Mouse (Mus musculus) ovary, adult 10 weeks (tissue): ENCODE results near the gene Cmtm2b. TPM values are rescaled to one million over a fixed set of nuclear protein-coding genes. Genes with fewer than 3 reads are reported as not detected.

ENCODE experiments used
- polyA plus RNA-seq: library from polyadenylated mRNA; stranded (reverse); fragments of 350-450 nt; fragmentation: Illumina TruSeq; extraction: RNeasy Lipid Tissue Mini Kit (QIAGEN cat#74804); gene quantifications from one replicate; pipeline ENCODE4 v1.2.3, GENCODE M21; 2014

Gene Cmtm2b
- polyA plus RNA-seq, result not detected

GRCm38 (mm10) chr8:104321930-104322329 lies at the start of gene Cmtm2b:
TSS of gene Cmtm2b (plus strand) at chr8:104322230.

GRCm38 (mm10) chr8:104293081-104293480 lies 28.9 kb upstream of the Cmtm2b start, which contains the start of gene Cmtm2a:
TSS of gene Cmtm2a (minus strand) at chr8:104293181.

DNA sequence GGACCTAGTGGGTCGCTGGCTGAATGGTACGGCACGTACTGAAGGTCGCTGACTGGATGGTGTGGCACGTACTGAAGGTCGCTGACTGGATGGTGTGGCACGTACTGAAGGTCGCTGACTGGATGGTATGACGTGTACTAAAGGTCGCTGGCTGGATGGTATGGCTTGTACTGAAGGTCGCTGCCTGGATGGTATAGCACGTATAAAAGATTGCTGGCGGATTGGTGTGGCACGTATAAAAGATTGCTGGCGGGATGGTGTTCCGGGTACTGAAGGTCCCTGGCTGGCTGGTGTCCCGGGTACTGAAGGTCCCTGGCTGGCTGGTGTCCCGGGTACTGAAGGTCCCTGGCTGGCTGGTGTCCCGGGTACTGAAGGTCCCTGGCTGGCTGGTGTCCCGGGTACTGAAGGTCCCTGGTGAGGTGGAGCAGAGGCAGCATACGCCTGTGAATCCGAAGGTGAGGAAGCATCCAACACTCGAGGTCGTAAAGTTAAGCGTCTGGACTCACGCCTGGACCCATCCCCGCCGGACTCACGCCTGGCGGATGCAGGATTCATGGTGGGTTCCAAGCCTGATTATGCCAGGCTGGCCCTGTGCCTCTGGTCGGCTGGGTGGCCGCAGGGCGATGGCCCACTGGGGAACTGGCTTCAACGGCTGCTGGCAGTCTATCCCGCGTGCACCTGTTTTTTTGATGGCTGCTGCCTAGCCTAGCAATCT lies 12.4 kb upstream of the Cmtm2b start, which contains the start of the genes Gm45711 and Cmtm1:
TSS of gene Gm45711 (minus strand) at position 641 of the 715 bp plus-strand sequence.
TSS of gene Cmtm1 (minus strand) at position 705 of the 715 bp plus-strand sequence.

GRCm38 (mm10) chr8:104321267-104321666 lies 763 bp upstream of the Cmtm2b start, which contains the start of gene Gm11020:
TSS of gene Gm11020 (plus strand) at chr8:104321567.

GRCm38 (mm10) chr8:104339229-104339982 lies 17.4 kb downstream of the Cmtm2b start, which contains the start of gene Cmtm3:
TSS of gene Cmtm3 (plus strand) at chr8:104339410.

Other genes starting within 250 kb of the Cmtm2b start
- gene Cdh5, start 220.6 kb upstream of the Cmtm2b start, polyA plus RNA-seq, result 14.7 TPM
- 3.9 TPM for gene Bean1, start 151.8 kb upstream of the Cmtm2b start, polyA plus RNA-seq
- 17.4 TPM for gene Tk2, start 73.7 kb upstream of the Cmtm2b start, polyA plus RNA-seq
- gene Cklf, start 71.4 kb upstream of the Cmtm2b start, polyA plus RNA-seq, result 52.4 TPM
- 31.9 TPM for gene Cmtm2a, start 29.0 kb upstream of the Cmtm2b start, polyA plus RNA-seq
- gene Gm45711, start 12.1 kb upstream of the Cmtm2b start, polyA plus RNA-seq, result not detected
- gene Cmtm1, start 12.1 kb upstream of the Cmtm2b start, polyA plus RNA-seq, result not detected
- gene Gm11020, start 663 bp upstream of the Cmtm2b start, polyA plus RNA-seq, result not detected
- 74.6 TPM for gene Cmtm3, start 17.2 kb downstream of the Cmtm2b start, polyA plus RNA-seq
- gene Cmtm4, start 73.6 kb downstream of the Cmtm2b start, polyA plus RNA-seq, result 39.0 TPM
- gene Dync1li2, start 120.8 kb downstream of the Cmtm2b start, polyA plus RNA-seq, result 117 TPM
- gene Terb1, start 187.7 kb downstream of the Cmtm2b start, polyA plus RNA-seq, result 3.6 TPM
- 383 TPM for gene Nae1, start 212.4 kb downstream of the Cmtm2b start, polyA plus RNA-seq
- gene Car7, start 212.5 kb downstream of the Cmtm2b start, polyA plus RNA-seq, result 0.26 TPM